Mouse (Mus musculus) heart, embryonic 14.5 days (tissue): ENCODE data around the gene Hoxb3. TPM values are rescaled to one million over a fixed set of nuclear protein-coding genes. Genes with fewer than 3 reads are reported as not detected.
A peak's percentile ranks its signal among the peaks of the same experiment; 100 is the strongest.

Experiments
- ATAC-seq: fragments of 200-750 bp; cut with Nextera tagmentation; 2 replicates; pipeline ENCODE4 v1.8.0; 2017; ENCODE audit warnings: low read depth, moderate TSS enrichment; ENCODE audit not compliant: insufficient number of reproducible peaks, insufficient read depth, low FRiP score
- H3K27ac ChIP-seq, 2 experiments: fragments of 200-500 bp in 1 of 2; fragments of 300-500 bp in 1 of 2; sonication (generic) in 1 of 2; replicated peaks in 1 of 2; 2 replicates each; pipeline ENCODE4 v1.5.1; 2012 to 2014; ENCODE audit warnings: low read depth in 2 of 2, low read length in 2 of 2, control low read depth in 1 of 2, mild to moderate bottlenecking in 1 of 2, mixed read lengths in 1 of 2; ENCODE audit not compliant: control insufficient read depth in 1 of 2, insufficient read depth in 1 of 2
- H3K27me3 ChIP-seq: fragments of 300-500 bp; sonication (generic); 2 replicates; pipeline ENCODE4 v1.6.1; 2014; ENCODE audit warnings: mild to moderate bottlenecking, low read length, control low read depth; ENCODE audit not compliant: control insufficient read depth, insufficient read depth
- H3K36me3 ChIP-seq: fragments of 300-500 bp; sonication (generic); 2 replicates; pipeline ENCODE4 v1.6.1; 2014; ENCODE audit warnings: mild to moderate bottlenecking, control low read depth, low read length, mixed read lengths; ENCODE audit not compliant: control insufficient read depth, insufficient read depth
- H3K4me1 ChIP-seq, 2 experiments: fragments of 200-500 bp in 1 of 2; fragments of 300-500 bp in 1 of 2; sonication (generic) in 1 of 2; 2 replicates each; pipeline ENCODE4 v1.6.1; 2012 to 2014; ENCODE audit warnings: low read length in 2 of 2, control low read depth in 1 of 2, mixed read lengths in 1 of 2; ENCODE audit not compliant: control insufficient read depth in 2 of 2, insufficient read depth in 2 of 2
- H3K4me2 ChIP-seq: fragments of 300-500 bp; sonication (generic); 2 replicates; pipeline ENCODE4 v1.6.1; 2014; ENCODE audit warnings: mild to moderate bottlenecking, low read length
- H3K4me3 ChIP-seq, 2 experiments: fragments of 200-500 bp in 1 of 2; fragments of 300-500 bp in 1 of 2; sonication (generic) in 1 of 2; 2 replicates each; pipeline ENCODE4 v1.5.1; 2012 to 2014; ENCODE audit warnings: low read length in 2 of 2, mild to moderate bottlenecking in 2 of 2, control low read depth in 1 of 2, low read depth in 1 of 2, moderate library complexity in 1 of 2; ENCODE audit not compliant: control insufficient read depth in 1 of 2, insufficient read depth in 1 of 2
- H3K9ac ChIP-seq: fragments of 300-500 bp; sonication (generic); 2 replicates; pipeline ENCODE4 v1.6.1; 2014; ENCODE audit warnings: mild to moderate bottlenecking, low read length
- H3K9me3 ChIP-seq: fragments of 300-500 bp; sonication (generic); 2 replicates; pipeline ENCODE4 v1.6.1; 2016; ENCODE audit warnings: low read length, control low read depth; ENCODE audit not compliant: control insufficient read depth
- WGBS: fragments of 180-500 bp; shearing (Covaris S2); extraction: QIAGEN DNeasy Blood & Tissue Kit; methylation state at CpG from one replicate; pipeline ENCODE4 v1.1.7; 2014; 5-methylcytosine and 5-hydroxymethylcytosine counted together
- polyA plus RNA-seq: library from polyadenylated mRNA; unstranded; fragments of >200 nt; fragmentation: Nextera tagmentation; extraction: Ambion mirVana; gene quantifications from 2 replicates; pipeline ENCODE4 v1.2.1, GENCODE M21; 2014

Hoxb3 gene
- polyA plus RNA-seq, 1 experiment from 2014 or later: 0.31 TPM

DNA sequence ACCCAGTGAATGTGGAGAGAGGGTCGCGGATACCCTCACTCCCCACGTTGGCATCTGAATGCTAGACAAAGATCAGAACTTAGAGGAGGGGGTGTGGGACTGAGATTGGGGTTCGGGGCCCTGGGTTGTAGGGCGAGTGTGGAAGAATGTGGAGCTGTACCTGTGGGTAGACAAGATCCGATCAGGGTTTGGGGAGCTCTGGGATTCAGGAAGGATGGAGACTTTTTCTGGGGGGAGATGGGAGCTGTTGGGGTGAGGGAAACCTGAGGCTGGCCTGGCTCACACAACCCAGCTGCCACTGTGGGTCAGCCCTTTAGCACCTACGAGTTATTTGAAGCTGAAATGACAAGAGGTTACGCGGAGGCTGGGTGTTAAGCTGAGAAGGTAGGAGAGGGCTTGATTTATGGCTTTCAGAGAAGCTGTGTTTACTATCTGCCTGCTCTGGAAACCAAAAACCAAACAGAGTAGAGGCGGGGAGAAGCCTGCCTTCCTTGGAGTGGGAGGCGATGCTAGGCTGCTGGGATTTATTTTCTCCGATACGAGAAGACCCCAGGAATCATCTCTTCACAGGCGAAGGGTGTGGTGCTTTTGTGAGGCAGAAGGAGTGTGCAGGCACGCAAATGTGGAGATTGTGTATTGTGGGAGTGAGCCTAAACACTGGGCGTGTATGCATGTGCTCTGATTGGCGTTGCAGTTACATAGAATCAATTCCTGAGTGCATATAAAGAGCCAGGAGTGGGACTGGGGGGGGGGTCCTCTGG lies 10.3 kb downstream of the Hoxb3 start:
- H3K27ac ChIP-seq: no peak overlapping the region
- no peaks in the 10 kb centered on the region for H3K9me3 ChIP-seq
- no peaks in the 10 kb centered on the region for H3K36me3 ChIP-seq
- peak overlapping the region; percentile 42; the same call in 1 of the 2 replicates for H3K9ac ChIP-seq
- ATAC-seq: no peak
- H3K4me1 ChIP-seq: peaks cover 0 to 3% of the 10 kb centered on the region in 2 experiments; a peak in 1 of 4 replicates
- 11% methylated on average over 17 of the region's 17 CpGs for WGBS
- peaks cover 100% of the 10 kb centered on the region for H3K27me3 ChIP-seq
- peak overlapping the region; percentile 30 to 33 for H3K4me3 ChIP-seq
- H3K4me2 ChIP-seq: peak overlapping the region; percentile 49

DNA sequence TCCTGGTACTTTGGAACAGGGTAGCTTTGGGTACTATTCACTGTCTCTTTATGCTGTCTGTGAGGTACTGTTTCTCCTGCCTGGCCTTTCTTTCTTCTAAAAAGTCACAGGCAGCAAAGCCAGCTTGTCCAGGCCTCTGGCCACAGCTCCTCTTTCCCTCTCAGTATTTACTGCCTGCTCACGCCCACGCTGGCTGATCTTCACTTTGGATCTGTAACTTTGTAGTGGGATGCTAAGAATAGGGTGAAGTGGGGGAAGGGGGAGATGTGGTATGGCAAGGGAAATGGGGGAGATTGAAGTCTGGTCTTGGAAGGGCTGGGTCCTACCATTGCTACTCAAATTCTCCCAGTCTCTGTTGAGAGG lies 10.9 kb downstream of the Hoxb3 start:
- Histone ChIP-seq H3K27ac (no peak overlapping the region), H3K4me2 (no peak overlapping the region), H3K27me3 (peaks cover 100% of the 10 kb centered on the region), H3K9me3 (no peaks in the 10 kb centered on the region), H3K4me3 (no peak overlapping the region), H3K4me1 (peaks cover 0 to 3% of the 10 kb centered on the region in 2 experiments; a peak in 1 of 4 replicates), H3K36me3 (no peaks in the 10 kb centered on the region), H3K9ac (no peak overlapping the region)
- ATAC-seq: no peak
- 13% methylated on average over 2 of the region's 2 CpGs for WGBS

DNA sequence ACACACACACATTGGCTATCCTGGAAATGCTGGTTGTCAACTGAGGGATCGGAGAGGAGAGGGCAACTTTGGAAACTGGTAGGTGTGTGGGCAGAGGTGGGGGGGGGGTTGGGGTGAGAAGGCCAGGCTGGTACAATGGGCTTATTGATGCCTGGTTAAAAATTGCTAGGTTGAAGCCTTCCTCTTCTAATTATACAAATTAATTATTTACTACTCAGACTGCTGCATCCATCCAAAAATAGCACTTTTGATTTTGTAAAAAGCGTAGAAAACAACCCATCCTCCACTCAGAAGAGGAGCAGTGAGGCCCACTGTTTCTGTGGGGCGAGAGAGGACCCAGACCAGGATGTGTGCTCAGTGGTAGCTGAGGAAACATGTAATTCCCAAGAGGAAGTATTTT lies 11.9 kb downstream of the Hoxb3 start:
- H3K4me2 ChIP-seq: no peak overlapping the region
- ATAC-seq: no peak
- no peak overlapping the region for H3K4me3 ChIP-seq
- H3K27me3 ChIP-seq: peaks cover 100% of the 10 kb centered on the region
- no peaks in the 10 kb centered on the region for H3K9me3 ChIP-seq
- peaks cover 0 to 3% of the 10 kb centered on the region in 2 experiments; a peak in 1 of 4 replicates for H3K4me1 ChIP-seq
- 51% methylated on average over 3 of the region's 3 CpGs for WGBS
- H3K27ac ChIP-seq: no peak overlapping the region
- H3K36me3 ChIP-seq: no peaks in the 10 kb centered on the region
- no peak overlapping the region for H3K9ac ChIP-seq

DNA sequence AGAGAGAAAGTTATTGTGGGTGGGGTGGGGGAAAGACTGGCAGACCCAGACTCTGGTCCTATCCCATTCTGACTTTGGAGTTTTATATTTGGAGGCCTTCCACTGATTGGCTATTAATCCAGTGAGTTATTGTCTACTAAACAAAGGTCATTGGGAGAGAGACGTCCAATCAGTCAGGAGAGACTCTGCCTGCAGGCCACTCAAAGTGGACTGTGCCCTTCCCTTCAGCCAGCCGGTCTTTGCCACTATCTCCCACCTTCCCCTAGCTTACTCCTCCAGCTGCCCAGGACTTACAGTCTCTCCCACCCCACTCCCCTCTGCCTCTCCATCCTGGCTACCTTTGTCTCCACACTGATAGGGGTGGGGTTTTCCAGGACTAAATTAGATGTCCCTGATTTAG lies 13.5 kb downstream of the Hoxb3 start:
- no peak overlapping the region for H3K27ac ChIP-seq
- no peak overlapping the region for H3K9ac ChIP-seq
- H3K4me2 ChIP-seq: no peak overlapping the region
- no peak overlapping the region for H3K4me3 ChIP-seq
- peaks cover 0 to 3% of the 10 kb centered on the region in 2 experiments; a peak in 2 of 4 replicates for H3K4me1 ChIP-seq
- H3K27me3 ChIP-seq: peaks cover 99% of the 10 kb centered on the region
- no peak for ATAC-seq
- WGBS: 28% methylated on average over 2 of the region's 2 CpGs
- no peaks in the 10 kb centered on the region for H3K9me3 ChIP-seq
- no peaks in the 10 kb centered on the region for H3K36me3 ChIP-seq

DNA sequence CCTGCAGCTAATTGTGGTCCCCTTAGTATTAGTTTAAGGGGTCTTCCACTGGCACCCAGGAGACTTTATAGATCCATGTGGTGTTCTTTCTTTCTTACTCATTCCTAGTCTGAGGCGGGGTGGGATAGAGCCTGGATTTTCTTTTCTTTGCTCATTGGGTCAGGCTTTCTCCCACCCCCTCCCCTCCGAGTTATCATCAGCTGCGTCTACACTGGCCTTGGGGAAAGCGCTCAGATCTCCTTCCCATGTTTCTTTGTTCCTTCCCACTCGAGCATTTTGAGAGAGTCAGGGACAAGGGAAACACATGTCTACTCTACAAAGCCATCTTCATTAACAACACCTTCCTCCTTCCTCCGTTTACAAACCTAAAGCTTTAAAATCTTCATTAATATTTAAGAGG lies 13.9 kb downstream of the Hoxb3 start:
- Histone ChIP-seq H3K4me3 (no peak overlapping the region), H3K36me3 (no peaks in the 10 kb centered on the region), H3K27me3 (peaks cover 99% of the 10 kb centered on the region), H3K4me2 (no peak overlapping the region), H3K9me3 (no peaks in the 10 kb centered on the region), H3K4me1 (peaks cover 0 to 6% of the 10 kb centered on the region in 2 experiments; a peak in 3 of 4 replicates), H3K9ac (no peak overlapping the region), H3K27ac (no peak overlapping the region)
- ATAC-seq: no peak
- WGBS: 6% methylated on average over 6 of the region's 6 CpGs

DNA sequence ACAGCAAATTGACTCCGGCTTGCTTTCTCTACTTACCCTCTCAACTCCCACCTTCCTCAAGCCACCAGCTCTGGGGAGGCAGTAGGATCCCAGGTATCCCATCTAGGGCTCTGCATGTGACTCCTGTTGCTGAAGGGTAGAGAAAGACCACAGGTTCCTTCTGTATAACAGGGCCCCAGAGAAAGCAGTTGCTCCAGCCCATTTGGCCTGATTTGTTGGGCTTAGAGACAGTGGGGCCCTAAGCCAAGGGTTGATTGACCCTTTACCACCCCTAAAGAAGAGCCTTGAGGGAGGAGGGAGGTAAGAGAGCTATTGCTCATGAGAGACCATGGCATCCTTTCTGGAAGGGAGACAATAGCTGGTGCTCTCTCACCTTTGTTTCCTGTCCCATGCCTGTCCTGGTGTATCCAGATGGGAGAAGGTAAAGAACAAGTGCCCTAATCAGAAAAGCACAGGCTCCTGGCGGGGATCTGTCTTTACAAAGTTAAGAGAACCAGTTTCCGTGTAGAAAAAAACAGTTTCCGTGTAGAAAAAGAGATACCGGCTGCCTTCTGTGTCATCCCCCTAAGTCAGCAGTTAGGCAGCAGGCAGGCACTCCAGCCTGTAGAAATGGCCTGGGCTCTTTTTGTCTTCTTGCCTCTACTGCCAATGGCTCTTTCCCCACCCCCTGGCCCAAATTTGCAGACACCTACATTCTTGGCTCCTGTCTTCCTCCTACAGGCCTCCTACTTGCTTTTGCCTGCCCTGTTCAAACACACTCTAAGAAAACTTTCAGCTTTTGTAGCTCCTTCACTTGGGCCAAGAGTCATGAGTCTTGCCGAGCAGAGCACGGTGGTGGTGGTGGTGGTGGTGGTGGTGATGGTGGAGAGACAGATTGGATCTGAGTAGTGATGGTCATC lies 16.1 kb downstream of the Hoxb3 start:
- H3K9ac ChIP-seq: no peak overlapping the region
- H3K27ac ChIP-seq: no peak overlapping the region
- H3K27me3 ChIP-seq: peaks cover 99% of the 10 kb centered on the region
- ATAC-seq: no peak
- H3K36me3 ChIP-seq: no peaks in the 10 kb centered on the region
- H3K4me3 ChIP-seq: no peak overlapping the region
- 39% methylated on average over 7 of the region's 7 CpGs for WGBS
- H3K4me1 ChIP-seq: peaks cover 0 to 4% of the 10 kb centered on the region in 2 experiments; a peak in 2 of 4 replicates
- H3K4me2 ChIP-seq: no peak overlapping the region
- no peaks in the 10 kb centered on the region for H3K9me3 ChIP-seq

DNA sequence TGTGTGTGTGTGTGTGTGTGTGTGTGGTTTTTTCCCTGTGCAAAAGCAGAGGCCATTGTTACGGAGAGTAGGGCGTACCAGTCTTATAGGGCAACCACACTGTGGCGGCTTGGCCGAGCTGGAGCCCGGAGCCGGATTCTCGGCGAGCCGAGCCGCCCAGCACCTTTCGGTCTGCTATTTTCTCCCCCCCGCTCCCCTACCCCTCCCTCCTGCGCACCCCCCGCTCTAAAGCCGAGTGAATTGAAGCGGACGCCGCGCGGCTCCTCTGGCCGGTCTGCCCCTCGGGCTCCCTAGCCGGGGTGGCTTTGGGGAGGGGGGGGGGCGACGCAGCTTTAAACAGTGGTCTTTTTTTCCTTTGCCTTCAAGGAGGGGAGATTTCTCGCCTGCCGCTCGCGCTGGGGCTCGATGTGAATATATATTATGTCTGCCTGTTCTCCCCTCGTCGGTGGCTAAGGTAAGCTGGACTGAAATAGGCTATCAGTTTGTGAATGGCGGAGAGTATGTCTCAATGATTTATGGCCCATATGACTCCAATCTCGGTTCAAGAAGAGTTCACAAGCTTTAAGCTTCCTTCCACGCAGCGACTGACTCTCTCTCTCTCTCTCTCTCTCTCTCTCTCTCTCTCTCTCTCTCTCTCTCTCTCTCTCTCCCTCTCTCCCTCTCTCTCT lies 17.7 kb downstream of the Hoxb3 start:
- Histone ChIP-seq H3K27ac (no peak overlapping the region; a peak in 1 of 4 replicates), H3K4me3 (peak overlapping the region; percentile 18 to 27), H3K9me3 (no peaks in the 10 kb centered on the region), H3K9ac (peak overlapping the region; percentile 31; the same call in 1 of the 2 replicates), H3K36me3 (no peaks in the 10 kb centered on the region), H3K4me2 (peak overlapping the region; percentile 58), H3K27me3 (peaks cover 99% of the 10 kb centered on the region), H3K4me1 (peaks cover 0 to 4% of the 10 kb centered on the region in 2 experiments; a peak in 2 of 4 replicates)
- ATAC-seq: no peak
- 1% methylated on average over 34 of the region's 36 CpGs for WGBS
